34 mouse cellular contexts compared by ENCODE assay signal in the genomic region with DNA sequence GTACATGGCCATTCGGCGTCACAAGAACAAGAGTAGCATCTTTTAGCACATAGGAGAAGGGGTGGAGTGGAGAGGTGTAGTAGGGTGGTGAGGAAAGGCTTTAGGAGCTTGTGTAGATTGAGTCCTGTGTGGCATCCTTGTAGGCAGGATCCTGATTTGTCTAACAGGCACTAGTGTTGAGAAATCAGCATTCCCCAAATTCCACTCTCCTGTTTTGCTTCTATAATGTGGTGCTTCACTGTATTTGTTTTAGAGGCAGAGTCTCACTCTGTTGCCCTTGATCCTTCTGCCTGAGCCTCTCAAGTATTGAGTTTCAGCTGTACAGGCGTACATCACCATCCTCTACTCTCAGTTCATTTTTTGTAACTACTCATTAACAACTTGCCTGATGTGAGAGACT.
"Had no signal": no experiment of that assay in that cellular context is flagged by ENCODE, and none has a peak within 500 bp of the region (broad histone marks: within the 10 kb centered on the region; RNA-seq: fewer than 3 reads in every experiment).

No protein-coding gene starts in this region.

- ATAC-seq: hindbrain, embryonic 16.5 days; hindbrain, postnatal 0 days; inflammation-experienced regulatory T-cells, adult 6 months; intestine, embryonic 15.5 days; intestine, embryonic 16.5 days; intestine, postnatal 0 days had no signal

- H3K4me3 ChIP-seq: heart, embryonic 12.5 days; heart, embryonic 13.5 days; heart, embryonic 15.5 days; hindbrain, embryonic 10.5 days; hindbrain, embryonic 12.5 days; hindbrain, embryonic 13.5 days; hindbrain, embryonic 15.5 days; intestine, embryonic 15.5 days; kidney, embryonic 15.5 days; layer of hippocampus, adult 2 months; left cerebral cortex, adult 2 months had no signal

- H3K27ac ChIP-seq: heart, embryonic 13.5 days; heart, embryonic 15.5 days; hindbrain, embryonic 10.5 days; hindbrain, embryonic 12.5 days; hindbrain, embryonic 13.5 days; hindbrain, embryonic 14.5 days; hindbrain, embryonic 15.5 days; hindbrain, postnatal 0 days; intestine, embryonic 15.5 days; kidney, embryonic 15.5 days; kidney, postnatal 0 days; layer of hippocampus, adult 2 months; left cerebral cortex, adult 2 months had no signal

- H3K27me3 ChIP-seq: heart, embryonic 12.5 days; heart, embryonic 13.5 days; heart, embryonic 15.5 days; hindbrain, embryonic 12.5 days; hindbrain, embryonic 13.5 days; hindbrain, embryonic 15.5 days; intestine, embryonic 15.5 days; kidney, embryonic 15.5 days had no signal

- DNase-seq: heart, postnatal 10 days; heart, postnatal 14 days; heart, postnatal 36 days; heart, postnatal 4 days; kidney, adult 11 months; kidney, adult 18-20 months; kidney, adult 2 months; kidney, adult 8-10 months; kidney, adult 9 months; kidney, postnatal 10 days; kidney, postnatal 14 days; kidney, postnatal 25 days; kidney, postnatal 36 days; kidney, postnatal 4 days; layer of hippocampus, adult 9-11 months; layer of hippocampus, postnatal 36 days had no signal
